Mouse (Mus musculus) cerebellum, adult 9-10 months (tissue): ENCODE data around the gene Gins1.

Source experiments
- DNase-seq: peaks from one replicate; pipeline ENCODE4 v3.0.0; 2022

Gins1 gene

DNA sequence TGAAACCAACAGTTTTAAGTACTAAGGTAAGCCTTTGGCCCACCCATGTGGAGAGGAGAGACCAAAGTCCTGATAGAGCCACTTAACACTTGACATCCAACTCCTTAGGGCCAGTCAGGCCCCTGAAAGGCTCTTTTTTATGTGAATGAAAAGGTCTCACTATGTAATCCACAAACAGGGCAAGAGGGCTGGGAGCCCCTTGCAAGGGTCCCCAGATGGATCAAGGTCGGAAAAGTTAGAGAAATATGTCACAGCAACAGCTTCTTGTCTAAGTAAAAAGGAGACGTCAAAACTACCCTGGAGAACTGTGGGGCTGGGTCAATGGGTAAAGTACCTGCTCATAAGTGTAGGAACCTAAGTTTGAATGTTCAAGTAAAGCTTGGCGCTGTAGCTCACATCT lies 59.4 kb downstream of the Gins1 start:
- DNase-seq: no peak

DNA sequence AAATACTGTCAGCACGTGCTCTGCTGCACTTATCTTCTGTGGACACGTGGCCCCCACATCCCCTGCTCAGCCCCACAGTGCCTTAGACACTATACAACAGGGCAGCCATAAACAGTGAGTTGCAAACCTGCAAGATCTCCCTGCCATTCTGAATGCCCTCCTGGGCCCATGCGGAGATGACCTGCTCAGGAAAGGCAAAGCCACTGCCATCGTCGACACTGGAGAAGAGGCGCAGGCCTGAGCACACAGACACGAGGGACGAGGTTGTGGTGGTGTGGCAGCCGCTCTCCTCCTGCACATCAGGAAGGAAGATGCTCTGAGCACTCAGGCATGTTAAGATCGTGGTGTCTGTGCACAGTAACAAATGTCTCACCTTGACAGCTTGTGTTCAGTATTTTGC lies 60.8 kb downstream of the Gins1 start:
- DNase-seq: no peak

DNA sequence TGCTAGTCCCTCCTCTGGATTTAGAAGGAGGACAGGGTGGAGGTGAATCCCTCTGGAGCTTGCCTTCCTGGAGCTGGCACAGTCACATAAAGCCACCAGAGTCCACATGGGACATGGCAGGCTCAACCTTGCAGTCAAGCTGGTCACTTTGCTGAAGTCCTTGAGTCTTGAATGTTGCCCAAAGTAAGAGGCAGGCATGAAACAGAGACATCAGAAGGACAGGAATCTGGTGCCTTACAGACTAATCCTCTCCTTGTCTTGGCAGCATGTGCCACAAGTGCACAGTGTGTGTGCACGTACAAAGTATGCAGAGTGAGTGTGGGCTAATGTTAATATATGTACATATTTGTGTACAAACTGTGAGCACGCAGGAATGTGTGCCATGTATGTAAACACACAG lies 62.3 kb downstream of the Gins1 start:
- no peak for DNase-seq

DNA sequence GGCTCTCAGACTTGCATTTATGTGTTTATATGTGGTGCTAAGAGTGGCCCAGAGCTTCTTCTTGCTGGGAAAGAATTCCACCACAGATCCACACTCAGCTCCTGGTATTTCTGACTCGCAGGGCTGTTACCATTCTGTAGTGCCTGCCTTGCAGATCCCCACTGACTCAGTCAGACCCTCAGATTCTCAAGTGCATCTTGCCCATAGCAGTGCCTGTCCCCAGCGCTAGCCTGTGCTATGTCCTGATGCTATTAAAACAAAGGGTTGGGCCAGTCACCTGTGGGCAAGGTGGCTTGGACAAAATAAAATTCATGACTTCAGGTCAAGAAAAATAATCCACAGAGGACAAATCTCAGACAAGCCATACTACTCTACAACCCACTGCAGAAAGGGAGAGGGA lies 64.0 kb downstream of the Gins1 start:
- DNase-seq: no peak

DNA sequence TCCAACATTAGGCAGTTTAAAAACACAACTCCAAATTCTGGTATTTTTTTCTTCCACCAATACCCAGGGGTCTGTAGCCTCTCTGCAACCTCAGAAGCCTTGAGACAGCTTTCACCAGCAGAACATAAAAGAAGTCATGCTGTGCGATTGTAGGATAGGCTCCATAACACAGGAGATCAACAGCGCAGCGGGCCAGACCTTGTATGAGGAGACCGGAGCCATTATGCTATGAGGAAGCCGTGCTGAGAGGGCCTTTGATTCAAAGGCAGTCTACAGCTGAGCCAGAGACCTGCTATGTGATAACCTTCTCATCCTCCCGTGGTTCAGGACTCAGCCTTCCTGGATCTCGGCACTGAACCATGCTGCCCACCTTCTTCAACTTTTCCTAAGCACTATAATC lies 66.7 kb downstream of the Gins1 start:
- no peak for DNase-seq

DNA sequence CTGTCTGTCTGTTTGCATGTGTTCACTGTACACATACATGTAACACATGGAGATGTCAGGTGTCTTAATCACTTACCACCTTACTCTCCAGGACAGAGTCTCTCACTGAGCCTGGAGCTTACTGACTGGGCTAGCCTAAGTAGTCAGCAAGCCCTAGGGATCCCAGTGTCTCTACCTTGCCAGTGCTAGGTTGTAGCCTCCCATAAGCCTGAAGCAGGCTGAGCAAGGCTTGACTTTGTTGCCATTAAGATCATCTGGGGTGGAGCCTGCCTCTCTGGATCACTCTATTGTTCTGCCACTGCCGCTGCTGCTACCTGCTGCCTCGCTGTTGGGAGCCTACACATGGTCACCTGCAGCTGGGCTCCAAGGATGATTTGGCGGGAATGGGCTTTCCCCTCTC lies 67.5 kb downstream of the Gins1 start:
- DNase-seq: no peak

DNA sequence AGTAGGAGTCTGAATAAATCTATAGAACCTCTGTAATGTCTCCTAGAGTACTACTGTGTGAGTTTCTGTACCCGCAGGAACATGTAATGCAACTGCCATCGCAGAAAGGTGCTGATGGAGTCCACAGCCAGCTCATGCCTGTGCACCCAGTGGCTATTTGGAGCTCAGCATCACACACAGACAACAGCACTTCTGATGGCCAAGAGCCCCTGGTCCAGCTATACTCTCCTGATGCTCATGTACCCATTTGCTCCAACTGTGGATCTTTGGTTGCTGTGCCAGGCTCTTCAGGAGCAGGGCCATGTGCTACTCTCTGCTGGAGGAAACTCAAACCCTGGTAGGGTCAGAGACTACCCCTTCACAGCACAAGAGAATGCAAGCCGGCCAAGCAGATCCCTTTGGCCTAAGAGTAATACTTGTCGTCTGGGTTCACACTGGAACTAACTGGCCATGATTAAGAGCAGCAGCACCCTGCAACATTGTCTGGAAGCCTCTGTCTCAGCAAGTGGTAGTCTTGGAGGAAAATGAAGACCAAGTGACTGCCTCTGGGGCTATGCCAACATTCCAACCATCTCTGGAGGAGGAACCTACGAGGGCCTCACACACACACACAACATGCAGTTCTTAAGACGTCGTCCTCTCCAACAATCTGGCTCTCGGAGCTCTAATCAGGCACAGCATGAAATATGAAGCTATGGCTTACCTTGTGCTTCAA lies 68.4 kb downstream of the Gins1 start:
- no peak for DNase-seq

DNA sequence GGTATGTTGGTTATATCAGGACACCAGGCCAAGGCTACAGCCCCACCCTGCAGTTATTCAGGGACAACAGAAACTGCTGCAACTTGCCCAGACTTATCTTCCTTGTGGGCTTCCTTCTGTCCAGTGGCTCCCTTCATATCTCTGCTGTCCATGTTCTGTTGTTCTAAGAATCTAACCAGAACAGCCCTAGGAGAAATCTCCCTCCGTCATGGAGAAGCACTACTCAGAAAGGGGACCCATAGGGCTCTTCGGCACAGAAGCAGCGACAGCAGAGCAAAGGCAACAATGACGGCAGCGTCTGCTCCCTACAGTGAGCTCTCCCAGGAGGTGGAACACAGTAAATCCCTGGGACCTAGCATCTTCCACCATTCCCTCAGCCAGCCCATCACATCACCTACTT lies 71.7 kb downstream of the Gins1 start:
- DNase-seq: no peak

DNA sequence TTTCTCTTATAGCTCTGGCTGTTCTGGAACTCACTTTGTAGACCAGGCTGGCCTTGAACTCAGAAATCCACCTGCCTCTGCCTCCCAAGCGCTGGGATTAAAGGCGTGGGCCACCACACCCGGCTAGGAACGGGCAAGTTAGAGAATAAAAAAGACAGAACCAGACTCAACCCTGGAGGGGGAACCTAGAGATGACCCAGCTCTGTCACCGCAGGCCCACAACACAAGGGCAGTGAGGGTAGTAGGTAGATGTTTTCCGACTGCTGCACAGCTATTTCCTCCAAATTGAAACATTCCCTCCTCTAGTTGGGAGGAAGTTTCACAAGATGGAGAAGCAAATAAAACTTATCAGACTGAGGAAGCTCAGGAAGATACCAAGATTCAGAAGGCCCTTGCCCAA lies 72.5 kb downstream of the Gins1 start:
- DNase-seq: no peak

DNA sequence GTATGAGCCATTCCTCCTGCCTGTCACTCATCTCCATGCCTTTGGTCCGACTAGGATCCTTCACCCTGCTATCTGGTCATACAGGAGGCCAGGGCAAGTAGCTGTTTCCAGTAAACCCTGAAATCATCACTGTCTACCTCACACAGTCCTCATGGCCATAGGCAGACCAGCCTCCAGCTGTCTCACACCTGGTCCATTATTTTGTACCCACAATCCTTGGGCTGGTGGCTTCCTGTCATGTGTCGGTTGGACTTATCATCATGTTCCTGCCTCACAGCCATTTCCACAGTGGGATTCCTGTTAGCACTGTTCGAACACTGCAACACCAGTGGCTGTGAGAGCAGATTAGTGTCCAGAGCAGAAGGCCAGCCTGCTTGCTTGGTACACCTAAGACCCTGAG lies 73.6 kb downstream of the Gins1 start:
- no peak for DNase-seq

DNA sequence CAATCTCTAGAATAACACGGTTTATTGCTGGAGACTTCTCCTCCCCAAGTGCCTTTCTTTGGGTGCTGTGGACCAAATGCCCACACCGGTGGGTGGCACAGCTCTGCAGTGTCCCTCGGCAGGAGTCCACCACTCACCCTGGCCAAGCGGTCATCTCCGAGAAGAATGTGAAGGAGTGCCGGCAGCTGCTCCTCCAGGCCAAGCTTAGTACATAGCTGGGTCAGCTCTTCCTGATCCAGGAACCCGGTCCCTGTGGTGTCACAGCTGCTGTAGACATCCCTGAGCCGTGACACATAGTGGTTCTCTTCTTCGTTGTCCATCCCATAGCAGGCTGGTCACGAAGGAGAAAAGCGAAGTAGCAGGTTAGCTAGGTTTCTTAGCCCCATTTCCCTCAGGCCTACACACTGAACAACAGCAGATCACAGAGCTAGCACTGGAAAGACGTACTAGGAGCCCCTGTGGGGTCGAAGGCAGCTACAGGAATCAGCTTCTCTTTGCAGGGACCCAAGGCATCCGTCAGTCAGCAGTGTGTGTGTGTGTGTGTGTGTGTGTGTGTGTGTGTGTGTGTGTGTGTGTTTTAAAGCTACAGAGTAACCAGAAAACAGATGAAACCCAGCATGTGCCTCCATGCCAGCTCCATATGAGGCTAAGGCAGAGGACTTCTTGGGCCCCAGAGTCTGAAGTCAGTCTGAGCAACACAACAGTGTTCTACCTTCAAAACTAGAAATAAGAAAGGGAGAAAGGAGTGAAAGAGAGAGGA lies 74.8 kb downstream of the Gins1 start:
- DNase-seq: no peak
